Mouse (Mus musculus): ENCODE measurements around the gene Acsm1. TPM values are rescaled to one million over a fixed set of nuclear protein-coding genes. Genes with fewer than 3 reads are reported as not detected.

Gene Acsm1
- polyA plus RNA-seq, 1 experiment from 2014 or later: not detected

DNA sequence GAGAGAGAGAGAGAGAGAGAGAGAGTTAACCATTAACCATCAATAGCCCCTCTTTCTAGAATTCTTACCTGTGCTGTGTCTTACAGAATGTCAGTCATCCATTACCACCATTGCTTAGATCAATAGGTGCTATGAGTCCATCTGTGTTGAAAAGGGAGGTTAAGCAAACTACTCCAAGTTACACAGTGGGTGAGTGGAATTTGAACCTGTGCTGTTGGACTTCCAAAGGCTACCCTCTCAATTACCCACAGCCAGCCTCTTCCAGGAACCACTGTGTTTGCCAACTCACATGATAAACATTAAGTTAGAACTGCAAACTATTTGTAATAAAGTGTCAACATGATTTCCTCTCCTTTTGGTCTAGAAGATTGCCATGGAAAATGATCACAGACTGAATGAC lies 13.3 kb downstream of the Acsm1 start:
- ATAC-seq (ENCODE audit: low FRiP score): no peak

DNA sequence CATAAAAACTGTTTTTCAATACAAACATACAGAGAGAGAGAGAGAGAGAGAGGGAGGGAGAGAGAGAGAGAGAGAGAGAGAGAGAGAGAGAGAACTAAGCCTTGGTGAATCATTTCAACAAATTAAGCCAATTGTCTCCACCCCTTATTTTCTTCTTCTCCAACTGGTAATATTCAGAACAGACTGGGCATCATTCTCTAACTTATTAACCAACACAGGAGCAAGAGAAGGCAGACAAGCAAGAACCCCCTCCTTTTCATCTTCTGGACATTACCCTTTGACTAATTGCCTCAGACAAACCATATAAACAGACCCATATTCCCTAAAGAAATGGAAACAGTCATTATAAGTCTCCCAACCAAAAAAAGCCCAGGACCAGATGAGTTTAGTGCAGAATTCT lies 31.9 kb downstream of the Acsm1 start:
- ATAC-seq (ENCODE audit: low FRiP score) (no peak), DNase-seq (ENCODE audit: low spot score) (no peak)

More for the DNA sequence above, 13.3 kb downstream of the Acsm1 start:
- Histone ChIP-seq H3K9ac (ENCODE audit: low read depth, low read length) (no peak overlapping the region), H3K9me3 (ENCODE audit: control insufficient read depth, low read length) (no peaks in the 10 kb centered on the region), H3K36me3 (ENCODE audit: control insufficient read depth, insufficient read depth, low read length) (no peaks in the 10 kb centered on the region), H3K4me2 (replicated peaks; ENCODE audit: low read depth, low read length) (no peak overlapping the region), H3K27me3 (ENCODE audit: control insufficient read depth, insufficient read depth, low read length) (no peaks in the 10 kb centered on the region), H3K4me1 (replicated peaks; ENCODE audit: control insufficient read depth, insufficient read depth, low read length) (no peaks in the 10 kb centered on the region), H3K27ac (ENCODE audit: low read depth, low read length) (no peak overlapping the region), H3K4me3 (ENCODE audit: low read depth, low read length) (no peak overlapping the region)
- no peak for DNase-seq (ENCODE audit: low spot score)

DNA sequence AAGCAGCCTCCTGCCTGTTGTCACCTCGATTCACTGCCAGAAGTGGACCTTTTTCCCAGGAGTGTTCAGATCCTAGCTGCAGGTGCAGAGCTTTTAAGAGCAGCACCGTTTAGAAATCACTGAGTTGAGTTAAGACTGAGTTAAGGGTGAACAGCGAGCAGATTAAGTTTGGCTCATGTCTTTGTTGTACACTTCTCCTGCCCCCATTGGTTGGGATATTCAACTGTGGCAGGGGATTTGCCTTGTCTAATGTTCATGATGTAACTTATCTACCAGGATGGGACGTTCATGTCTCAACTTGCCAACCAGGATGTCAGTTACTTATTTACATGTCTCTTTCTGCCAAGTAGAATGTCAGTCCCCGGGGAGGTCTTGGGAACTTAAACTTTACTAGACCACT lies 35.5 kb downstream of the Acsm1 start:
- no peak for DNase-seq (ENCODE audit: low spot score)
- H3K36me3 ChIP-seq (ENCODE audit: control insufficient read depth, insufficient read depth, low read length): no peaks in the 10 kb centered on the region
- H3K4me1 ChIP-seq (replicated peaks; ENCODE audit: control insufficient read depth, insufficient read depth, low read length): no peaks in the 10 kb centered on the region
- ATAC-seq (ENCODE audit: low FRiP score): no peak
- H3K27me3 ChIP-seq (ENCODE audit: control insufficient read depth, insufficient read depth, low read length): no peaks in the 10 kb centered on the region
- no peak overlapping the region for H3K27ac ChIP-seq (ENCODE audit: low read depth, low read length)
- WGBS: 74% methylated on average over 5 of the region's 5 CpGs
- no peak overlapping the region for H3K4me3 ChIP-seq (ENCODE audit: low read depth, low read length)
- no peaks in the 10 kb centered on the region for H3K9me3 ChIP-seq (ENCODE audit: control insufficient read depth, low read length)
- no peak overlapping the region for H3K4me2 ChIP-seq (replicated peaks; ENCODE audit: low read depth, low read length)
- no peak overlapping the region for H3K9ac ChIP-seq (ENCODE audit: low read depth, low read length)

More for the DNA sequence above, 31.9 kb downstream of the Acsm1 start:
- no peaks in the 10 kb centered on the region for H3K36me3 ChIP-seq (ENCODE audit: control insufficient read depth, insufficient read depth, low read length)
- no peaks in the 10 kb centered on the region for H3K27me3 ChIP-seq (ENCODE audit: control insufficient read depth, insufficient read depth, low read length)
- H3K9ac ChIP-seq (ENCODE audit: low read depth, low read length): no peak overlapping the region
- H3K4me3 ChIP-seq (ENCODE audit: low read depth, low read length): no peak overlapping the region
- no peaks in the 10 kb centered on the region for H3K4me1 ChIP-seq (replicated peaks; ENCODE audit: control insufficient read depth, insufficient read depth, low read length)
- no peak overlapping the region for H3K4me2 ChIP-seq (replicated peaks; ENCODE audit: low read depth, low read length)
- H3K9me3 ChIP-seq (ENCODE audit: control insufficient read depth, low read length): no peaks in the 10 kb centered on the region
- no peak overlapping the region for H3K27ac ChIP-seq (ENCODE audit: low read depth, low read length)

DNA sequence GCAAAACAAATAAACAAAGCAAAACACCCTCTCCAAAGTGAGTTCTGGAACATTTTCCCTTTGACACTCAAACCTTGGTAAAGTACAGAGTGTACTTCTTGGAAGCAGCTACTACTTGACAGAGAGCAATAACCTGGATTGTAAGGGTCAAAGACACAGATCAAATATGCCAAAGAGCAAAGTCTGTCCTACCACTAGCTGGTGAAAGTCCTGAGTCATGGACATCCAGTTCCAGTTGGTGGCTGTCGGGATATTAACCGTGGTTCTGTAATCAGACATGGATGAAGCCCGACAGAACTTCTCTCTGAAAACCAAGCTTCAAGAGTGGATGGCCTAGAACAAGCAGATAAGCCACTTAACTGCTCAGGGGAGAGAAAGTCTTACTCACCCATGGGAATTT lies 61.1 kb downstream of the Acsm1 start:
- Histone ChIP-seq H3K27me3 (ENCODE audit: control insufficient read depth, insufficient read depth, low read length) (no peaks in the 10 kb centered on the region), H3K4me2 (replicated peaks; ENCODE audit: low read depth, low read length) (no peak overlapping the region), H3K9ac (ENCODE audit: low read depth, low read length) (no peak overlapping the region), H3K4me1 (replicated peaks; ENCODE audit: control insufficient read depth, insufficient read depth, low read length) (no peaks in the 10 kb centered on the region), H3K36me3 (ENCODE audit: control insufficient read depth, insufficient read depth, low read length) (no peaks in the 10 kb centered on the region), H3K27ac (ENCODE audit: low read depth, low read length) (no peak overlapping the region), H3K4me3 (ENCODE audit: low read depth, low read length) (no peak overlapping the region), H3K9me3 (ENCODE audit: control insufficient read depth, low read length) (no peaks in the 10 kb centered on the region)
- ATAC-seq (ENCODE audit: low FRiP score): no peak
- DNase-seq (ENCODE audit: low spot score): no peak
- WGBS: 95% methylated on average over 3 of the region's 3 CpGs

DNA sequence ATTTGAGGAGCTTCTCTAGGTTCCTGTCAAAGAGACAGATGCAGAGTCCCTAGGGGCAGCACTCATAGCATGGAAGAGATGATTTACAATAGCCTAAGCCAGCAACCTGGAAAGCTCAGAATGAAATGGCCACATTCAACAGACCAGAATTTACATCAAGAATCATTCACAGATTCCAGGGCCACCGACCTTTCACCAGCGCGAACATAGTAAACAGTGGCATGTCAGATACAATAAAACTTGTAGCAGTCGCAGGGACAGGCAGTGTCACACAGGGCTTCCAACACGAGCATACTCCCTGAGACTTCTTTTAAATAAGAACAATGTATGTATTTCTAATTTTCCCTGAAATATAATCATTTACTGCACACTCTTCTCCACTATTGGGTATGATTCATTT lies 63.6 kb downstream of the Acsm1 start:
- Histone ChIP-seq H3K36me3 (ENCODE audit: control insufficient read depth, insufficient read depth, low read length) (no peaks in the 10 kb centered on the region), H3K9me3 (ENCODE audit: control insufficient read depth, low read length) (no peaks in the 10 kb centered on the region), H3K4me3 (ENCODE audit: low read depth, low read length) (no peak overlapping the region), H3K9ac (ENCODE audit: low read depth, low read length) (no peak overlapping the region), H3K4me1 (replicated peaks; ENCODE audit: control insufficient read depth, insufficient read depth, low read length) (no peaks in the 10 kb centered on the region), H3K27ac (ENCODE audit: low read depth, low read length) (no peak overlapping the region), H3K4me2 (replicated peaks; ENCODE audit: low read depth, low read length) (no peak overlapping the region), H3K27me3 (ENCODE audit: control insufficient read depth, insufficient read depth, low read length) (no peaks in the 10 kb centered on the region)
- ATAC-seq (ENCODE audit: low FRiP score): no peak
- DNase-seq (ENCODE audit: low spot score): no peak
- WGBS: 81% methylated on average over 5 of the region's 5 CpGs

DNA sequence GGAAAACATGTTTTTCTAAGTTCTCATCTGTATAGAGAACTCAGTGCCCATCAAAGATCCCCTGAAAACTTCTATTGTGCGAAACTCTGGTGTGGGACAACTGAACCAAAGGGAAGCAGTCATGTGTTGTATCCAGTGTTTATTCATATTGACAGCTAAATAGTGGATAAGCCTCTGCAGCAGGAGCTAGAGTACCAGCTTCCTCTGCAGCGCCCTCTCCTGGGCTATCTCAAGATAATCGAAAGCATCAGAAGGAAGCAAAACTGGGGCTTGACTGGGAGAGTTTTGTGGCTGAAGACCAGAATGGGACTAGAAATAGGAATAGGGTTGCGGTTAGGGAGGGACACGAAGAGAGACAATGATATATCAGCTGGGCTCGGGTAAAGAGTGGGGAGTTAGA lies 64.1 kb downstream of the Acsm1 start:
- DNase-seq (ENCODE audit: low spot score) (peak; percentile 24), ATAC-seq (ENCODE audit: low FRiP score) (no peak)
- 53% methylated on average over 6 of the region's 6 CpGs for WGBS
- H3K9me3 ChIP-seq (ENCODE audit: control insufficient read depth, low read length): no peaks in the 10 kb centered on the region
- H3K4me3 ChIP-seq (ENCODE audit: low read depth, low read length): no peak overlapping the region
- no peak overlapping the region for H3K4me2 ChIP-seq (replicated peaks; ENCODE audit: low read depth, low read length)
- H3K4me1 ChIP-seq (replicated peaks; ENCODE audit: control insufficient read depth, insufficient read depth, low read length): no peaks in the 10 kb centered on the region
- no peaks in the 10 kb centered on the region for H3K27me3 ChIP-seq (ENCODE audit: control insufficient read depth, insufficient read depth, low read length)
- H3K9ac ChIP-seq (ENCODE audit: low read depth, low read length): no peak overlapping the region
- no peaks in the 10 kb centered on the region for H3K36me3 ChIP-seq (ENCODE audit: control insufficient read depth, insufficient read depth, low read length)
- H3K27ac ChIP-seq (ENCODE audit: low read depth, low read length): no peak overlapping the region

DNA sequence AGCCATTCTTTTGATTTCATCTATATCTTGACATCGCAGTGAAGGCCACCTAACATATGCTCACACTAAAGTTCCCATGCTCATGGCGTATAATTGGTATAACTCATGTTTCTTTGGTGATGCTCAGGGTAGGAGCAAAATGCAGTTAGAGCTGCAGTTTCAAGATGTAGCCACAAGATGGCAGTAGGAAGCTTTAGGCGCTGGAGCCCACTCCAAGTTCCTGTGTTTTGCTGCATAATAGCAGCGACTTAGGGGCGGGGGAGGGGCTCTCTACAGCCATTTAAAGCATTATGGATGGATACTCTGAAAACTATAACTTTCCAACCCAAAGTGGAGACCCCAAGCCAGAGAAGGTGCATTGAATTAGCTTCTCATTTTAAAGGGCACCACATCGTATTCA lies 66.6 kb downstream of the Acsm1 start:
- Histone ChIP-seq H3K4me2 (replicated peaks; ENCODE audit: low read depth, low read length) (no peak overlapping the region), H3K9ac (ENCODE audit: low read depth, low read length) (no peak overlapping the region), H3K27ac (ENCODE audit: low read depth, low read length) (no peak overlapping the region), H3K9me3 (ENCODE audit: control insufficient read depth, low read length) (no peaks in the 10 kb centered on the region), H3K4me3 (ENCODE audit: low read depth, low read length) (no peak overlapping the region), H3K27me3 (ENCODE audit: control insufficient read depth, insufficient read depth, low read length) (no peaks in the 10 kb centered on the region), H3K4me1 (replicated peaks; ENCODE audit: control insufficient read depth, insufficient read depth, low read length) (no peaks in the 10 kb centered on the region), H3K36me3 (ENCODE audit: control insufficient read depth, insufficient read depth, low read length) (no peaks in the 10 kb centered on the region)
- DNase-seq (ENCODE audit: low spot score) (peak; percentile 75), ATAC-seq (ENCODE audit: low FRiP score) (peak; percentile 57; the same call in 1 of the 2 replicates)
- 22% methylated on average over 6 of the region's 6 CpGs for WGBS

DNA sequence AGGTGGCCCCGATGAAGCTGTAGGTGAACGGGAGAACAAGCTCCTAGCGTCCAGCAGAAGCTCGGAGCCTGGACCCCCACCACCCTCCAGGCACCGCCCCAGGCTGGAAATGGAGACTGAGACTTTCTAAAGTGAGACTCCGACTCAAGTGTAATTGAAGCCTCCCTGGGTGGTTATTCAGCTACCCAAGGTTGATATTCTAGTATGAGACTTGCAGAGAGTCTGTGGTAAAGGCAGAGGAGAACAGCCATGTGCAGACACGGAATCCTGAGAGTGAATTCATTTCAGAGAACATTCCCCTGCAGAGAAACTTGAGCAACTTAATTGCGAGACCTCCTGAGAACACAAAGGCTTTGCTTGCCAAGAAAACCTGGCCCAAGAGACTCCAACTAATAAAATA lies 73.3 kb downstream of the Acsm1 start:
- Histone ChIP-seq H3K9ac (ENCODE audit: low read depth, low read length) (no peak overlapping the region), H3K4me1 (replicated peaks; ENCODE audit: control insufficient read depth, insufficient read depth, low read length) (no peaks in the 10 kb centered on the region), H3K9me3 (ENCODE audit: control insufficient read depth, low read length) (no peaks in the 10 kb centered on the region), H3K36me3 (ENCODE audit: control insufficient read depth, insufficient read depth, low read length) (no peaks in the 10 kb centered on the region), H3K27me3 (ENCODE audit: control insufficient read depth, insufficient read depth, low read length) (no peaks in the 10 kb centered on the region), H3K27ac (ENCODE audit: low read depth, low read length) (no peak overlapping the region), H3K4me2 (replicated peaks; ENCODE audit: low read depth, low read length) (no peak overlapping the region), H3K4me3 (ENCODE audit: low read depth, low read length) (no peak overlapping the region)
- 70% methylated on average over 8 of the region's 8 CpGs for WGBS
- DNase-seq (ENCODE audit: low spot score) (no peak), ATAC-seq (ENCODE audit: low FRiP score) (no peak)

DNA sequence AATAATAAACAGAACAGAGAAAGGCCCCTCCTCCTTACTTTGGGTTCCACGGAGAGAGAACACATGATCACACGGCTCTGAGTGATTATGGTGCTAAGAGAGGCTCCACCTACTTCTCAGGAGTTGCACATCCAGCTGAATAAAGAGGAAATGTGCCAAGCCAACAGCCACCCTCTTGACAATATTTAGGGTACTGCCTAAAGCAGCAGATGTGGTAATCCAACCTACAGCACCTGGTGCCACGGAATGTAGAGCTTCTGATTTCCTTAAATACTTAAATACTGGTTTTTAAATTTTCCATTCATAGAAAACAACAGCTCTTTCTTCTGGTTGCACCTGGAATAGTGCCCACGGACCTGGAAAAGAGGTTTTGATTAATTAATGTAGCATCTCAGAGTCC lies 75.9 kb downstream of the Acsm1 start:
- no peak overlapping the region for H3K4me3 ChIP-seq (ENCODE audit: low read depth, low read length)
- 76% methylated on average over 4 of the region's 4 CpGs for WGBS
- H3K27me3 ChIP-seq (ENCODE audit: control insufficient read depth, insufficient read depth, low read length): no peaks in the 10 kb centered on the region
- ATAC-seq (ENCODE audit: low FRiP score) (no peak), DNase-seq (ENCODE audit: low spot score) (no peak)
- H3K27ac ChIP-seq (ENCODE audit: low read depth, low read length): no peak overlapping the region
- H3K9me3 ChIP-seq (ENCODE audit: control insufficient read depth, low read length): no peaks in the 10 kb centered on the region
- H3K4me1 ChIP-seq (replicated peaks; ENCODE audit: control insufficient read depth, insufficient read depth, low read length): no peaks in the 10 kb centered on the region
- no peaks in the 10 kb centered on the region for H3K36me3 ChIP-seq (ENCODE audit: control insufficient read depth, insufficient read depth, low read length)
- no peak overlapping the region for H3K9ac ChIP-seq (ENCODE audit: low read depth, low read length)
- H3K4me2 ChIP-seq (replicated peaks; ENCODE audit: low read depth, low read length): no peak overlapping the region
